Mouse (Mus musculus) urinary bladder, postnatal 14 days (tissue): ENCODE data around the gene Lamc1.

ENCODE experiments used
- DNase-seq: peaks from one replicate; pipeline ENCODE4 v3.0.0; 2021; ENCODE audit warnings: low spot score

The Lamc1 gene

GRCm38 (mm10) chr1:153191237-153191942 is 141.2 kb downstream of the Lamc1 start:
- DNase-seq: no peak

- DNase-seq: no peak
These were observed 144.5 kb downstream of the Lamc1 start for GRCm38 (mm10) chr1:153188081-153188480.

GRCm38 (mm10) chr1:153185828-153186803 is 146.5 kb downstream of the Lamc1 start, which contains the start of gene Lamc2:
TSS of gene Lamc2 (minus strand) at chr1:153186447.
- peak; percentile 80 for DNase-seq

- DNase-seq: no peak
These were observed 151.8 kb downstream of the Lamc1 start for GRCm38 (mm10) chr1:153180586-153181289.

GRCm38 (mm10) chr1:153180160-153180559 is 152.4 kb downstream of the Lamc1 start:
- no peak for DNase-seq

GRCm38 (mm10) chr1:153174801-153175200 is 157.8 kb downstream of the Lamc1 start:
- peak; percentile 89 for DNase-seq

GRCm38 (mm10) chr1:153173276-153173675 is 159.3 kb downstream of the Lamc1 start:
- peak; percentile 55 for DNase-seq

GRCm38 (mm10) chr1:153172291-153172731 is 160.3 kb downstream of the Lamc1 start:
- DNase-seq: peak; percentile 54

- no peak for DNase-seq
These were observed 161.6 kb downstream of the Lamc1 start for GRCm38 (mm10) chr1:153171011-153171410.
